Mouse (Mus musculus) ES-E14 (cell line): ENCODE measurements around the gene Xpnpep2. TPM values are rescaled to one million over a fixed set of nuclear protein-coding genes. Genes with fewer than 3 reads are reported as not detected.

Experiments used
- DNase-seq: peaks from one replicate; pipeline ENCODE4 v3.0.0-alpha.2; 2013; ENCODE audit warnings: low read depth, low spot score
- H3K27ac ChIP-seq: 2 replicates; pipeline ENCODE4 v1.5.1; 2012; ENCODE audit warnings: low read depth, mild to moderate bottlenecking, low read length, moderate library complexity, mixed read lengths; ENCODE audit not compliant: poor library complexity, insufficient read depth, severe bottlenecking
- H3K36me3 ChIP-seq: 2 replicates; pipeline ENCODE4 v1.6.1; 2012; ENCODE audit warnings: mild to moderate bottlenecking, low read length, moderate library complexity, mixed read lengths; ENCODE audit not compliant: control insufficient read depth, poor library complexity, insufficient read depth, severe bottlenecking
- H3K4me1 ChIP-seq, 2 experiments: fragments of 150-350 bp in 1 of 2; sonication (generic) in 1 of 2; 2 replicates each; pipeline ENCODE4 v1.6.1; 2012; ENCODE audit warnings: low read length in 2 of 2, mild to moderate bottlenecking in 1 of 2, mixed read lengths in 1 of 2; ENCODE audit not compliant: control insufficient read depth in 2 of 2, insufficient read depth in 2 of 2, poor library complexity in 1 of 2
- H3K4me3 ChIP-seq, 2 experiments: fragments of 150-350 bp in 1 of 2; sonication (generic) in 1 of 2; 2 replicates each; pipeline ENCODE4 v1.5.1; 2012; ENCODE audit warnings: low read length in 2 of 2, low read depth in 1 of 2, mild to moderate bottlenecking in 1 of 2, mixed read lengths in 1 of 2; ENCODE audit not compliant: insufficient read depth in 1 of 2, poor library complexity in 1 of 2, severe bottlenecking in 1 of 2
- H3K9ac ChIP-seq: 2 replicates; pipeline ENCODE4 v1.6.1; 2012; ENCODE audit warnings: low read depth, mild to moderate bottlenecking, low read length, mixed read lengths; ENCODE audit not compliant: poor library complexity, insufficient read depth, severe bottlenecking
- H3K9me3 ChIP-seq: fragments of 150-350 bp; sonication (generic); 2 replicates; pipeline ENCODE4 v1.6.1; 2012; ENCODE audit warnings: low read depth, mild to moderate bottlenecking, low read length; ENCODE audit not compliant: control insufficient read depth, insufficient read depth
- CHD2 ChIP-seq: IDR thresholded peaks from 2 replicates; pipeline ENCODE4 v1.6.1; 2014; ENCODE audit warnings: mild to moderate bottlenecking, low read depth, low read length, inconsistent platforms
- HCFC1 ChIP-seq: IDR thresholded peaks from 2 replicates; pipeline ENCODE4 v1.6.1; 2012; ENCODE audit warnings: low read length, inconsistent platforms, borderline replicate concordance; ENCODE audit not compliant: insufficient read depth
- MAFK ChIP-seq: IDR thresholded peaks from 2 replicates; pipeline ENCODE4 v1.6.1; 2014; ENCODE audit warnings: mild to moderate bottlenecking, low read depth, low read length, inconsistent platforms; ENCODE audit not compliant: insufficient read depth
- ZC3H11A ChIP-seq: IDR thresholded peaks from 2 replicates; pipeline ENCODE4 v1.6.1; 2012; ENCODE audit warnings: low read depth, mild to moderate bottlenecking, inconsistent platforms, low read length, borderline replicate concordance
- ZNF384 ChIP-seq: IDR thresholded peaks from 2 replicates; pipeline ENCODE4 v1.6.1; 2012; ENCODE audit warnings: low read depth, low read length, inconsistent platforms
- in situ Hi-C, 2 experiments: fragments of 600-800 bp; cut with MboI; formaldehyde crosslinking; loops; one replicate each; pipeline ENCODE4 v1.15.1; 2025; ENCODE audit warnings: low sequenced_read_pairs in 2 of 2, inconsistent platforms in 1 of 2; ENCODE audit not compliant: unreplicated experiment in 2 of 2
- total RNA-seq: library from RNA; depleted of rRNA; stranded (reverse); fragments of 300-350 nt; gene quantifications from 2 replicates; pipeline ENCODE4 v1.2.3, GENCODE M21; 2012

Gene Xpnpep2
- total RNA-seq, 1 experiment, result 1.6 TPM

GRCm38 (mm10) chrX:48139368-48140285, 31.1 kb downstream of the Xpnpep2 start:
- H3K4me1 ChIP-seq, result peaks cover 3 to 9% of the 10 kb centered on the region in 2 experiments; a peak in 2 of 4 replicates
- in situ Hi-C loops, result no loop called here
- no peak for DNase-seq
- no peak overlapping the region for H3K9ac ChIP-seq
- no peak overlapping the region for H3K27ac ChIP-seq
- no peak overlapping the region for H3K4me3 ChIP-seq
- no peaks in the 10 kb centered on the region for H3K9me3 ChIP-seq
- no peaks in the 10 kb centered on the region for H3K36me3 ChIP-seq
- TF ChIP-seq HCFC1 (no peak), ZC3H11A (no peak), ZNF384 (no peak), CHD2 (no peak)

GRCm38 (mm10) chrX:48140286-48140877, 31.9 kb downstream of the Xpnpep2 start:
- Histone ChIP-seq H3K36me3 (no peaks in the 10 kb centered on the region), H3K27ac (no peak overlapping the region), H3K9ac (no peak overlapping the region), H3K9me3 (no peaks in the 10 kb centered on the region), H3K4me1 (peaks cover 3 to 9% of the 10 kb centered on the region in 2 experiments; a peak in 2 of 4 replicates), H3K4me3 (no peak overlapping the region)
- no peak for DNase-seq
- no peak for TF ChIP-seq ZC3H11A
- no peak for TF ChIP-seq CHD2
- TF ChIP-seq MAFK, result no peak
- TF ChIP-seq ZNF384, result no peak
- TF ChIP-seq HCFC1, result no peak
- in situ Hi-C loops, result no loop called here

GRCm38 (mm10) chrX:48141481-48141880, 33.0 kb downstream of the Xpnpep2 start:
- H3K9ac ChIP-seq, result no peak overlapping the region
- TF ChIP-seq HCFC1, result no peak
- no peak for TF ChIP-seq ZNF384
- TF ChIP-seq ZC3H11A, result no peak
- TF ChIP-seq CHD2, result no peak
- no peak for TF ChIP-seq MAFK
- in situ Hi-C loops, result no loop called here
- H3K4me3 ChIP-seq, result no peak overlapping the region
- no peak for DNase-seq
- no peaks in the 10 kb centered on the region for H3K36me3 ChIP-seq
- peaks cover 3 to 9% of the 10 kb centered on the region in 2 experiments; a peak in 2 of 4 replicates for H3K4me1 ChIP-seq
- H3K9me3 ChIP-seq, result no peaks in the 10 kb centered on the region
- H3K27ac ChIP-seq, result no peak overlapping the region

- TF ChIP-seq HCFC1 (no peak), ZNF384 (no peak), CHD2 (no peak), MAFK (no peak), ZC3H11A (no peak)
- DNase-seq, result no peak
- in situ Hi-C loops, result no loop called here
- Histone ChIP-seq H3K9ac (no peak overlapping the region), H3K4me3 (no peak overlapping the region), H3K36me3 (no peaks in the 10 kb centered on the region), H3K27ac (no peak overlapping the region), H3K9me3 (no peaks in the 10 kb centered on the region), H3K4me1 (peaks cover 1 to 6% of the 10 kb centered on the region in 2 experiments; a peak in 2 of 4 replicates)
Observed at GRCm38 (mm10) chrX:48143415-48144335, 35.1 kb downstream of the Xpnpep2 start.
